Mouse (Mus musculus) erythroblast, adult 5-6 weeks (primary cell): ENCODE measurements around the gene Prm1. TPM values are rescaled to one million over a fixed set of nuclear protein-coding genes. Genes with fewer than 3 reads are reported as not detected.
"Not testable (repeated sequence)": the region's sequence is repeated elsewhere in the genome, so short reads cannot be mapped to it uniquely, and the experiment has no call there.

Experiments used
- ATAC-seq: replicated peaks from 2 replicates; pipeline ENCODE4 v1.8.0; 2016; ENCODE audit warnings: moderate number of reproducible peaks, mild to moderate bottlenecking, moderate TSS enrichment, inconsistent platforms; ENCODE audit not compliant: poor library complexity, low FRiP score, severe bottlenecking
- total RNA-seq, 2 experiments: library from RNA; stranded (forward) in 1 of 2; stranded (reverse) in 1 of 2; fragments of 150-400 nt in 1 of 2; fragments of 200-764, 138-1000 nt in 1 of 2; gene quantifications; 2 replicates each; pipeline versions ENCODE4 v1.2.3 to v1.2.4; 2015 to 2017; ENCODE audit warnings: low replicate concordance in 2 of 2

Prm1 gene
- total RNA-seq, 2 experiments from 2014 or later, result not detected

DNA sequence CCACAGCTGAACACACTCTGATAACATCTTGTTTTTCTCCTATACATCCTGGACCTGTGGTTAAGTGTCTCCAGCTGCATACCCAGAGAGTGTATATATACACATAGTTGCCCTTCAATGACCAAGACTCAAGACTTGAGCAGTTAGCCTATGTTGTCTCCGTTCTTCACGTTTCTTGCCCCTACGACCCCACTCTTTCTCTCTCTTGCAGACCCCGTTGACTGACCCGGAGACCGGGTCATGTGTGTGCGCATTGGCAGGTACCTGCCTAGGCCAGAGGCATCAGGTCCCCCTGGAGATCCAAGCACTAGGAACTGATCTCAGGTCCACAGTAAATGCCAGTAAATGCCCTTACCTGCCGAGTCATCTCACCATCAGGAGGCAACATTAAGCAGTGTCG, 21.6 kb upstream of the Prm1 start:
- no peak for ATAC-seq

DNA sequence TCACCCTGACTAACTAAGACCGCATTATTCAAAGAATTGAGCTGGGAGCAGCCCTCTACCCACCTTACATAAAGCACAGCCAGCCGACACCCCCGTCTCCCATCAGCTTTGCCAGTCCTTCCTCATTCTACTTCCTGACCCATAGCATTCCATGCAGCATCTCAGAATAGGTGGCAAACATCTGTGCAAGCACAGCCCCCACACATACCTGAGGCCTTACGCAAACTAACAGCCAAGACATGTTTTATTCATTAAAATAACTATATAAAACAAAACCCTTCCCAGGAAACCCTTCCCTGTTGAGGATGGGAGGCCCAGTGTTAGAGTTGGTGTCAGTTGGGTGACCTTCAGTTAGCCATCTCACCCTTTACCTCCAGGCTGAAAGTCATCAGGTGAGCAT, 20.2 kb upstream of the Prm1 start:
- ATAC-seq, result no peak

DNA sequence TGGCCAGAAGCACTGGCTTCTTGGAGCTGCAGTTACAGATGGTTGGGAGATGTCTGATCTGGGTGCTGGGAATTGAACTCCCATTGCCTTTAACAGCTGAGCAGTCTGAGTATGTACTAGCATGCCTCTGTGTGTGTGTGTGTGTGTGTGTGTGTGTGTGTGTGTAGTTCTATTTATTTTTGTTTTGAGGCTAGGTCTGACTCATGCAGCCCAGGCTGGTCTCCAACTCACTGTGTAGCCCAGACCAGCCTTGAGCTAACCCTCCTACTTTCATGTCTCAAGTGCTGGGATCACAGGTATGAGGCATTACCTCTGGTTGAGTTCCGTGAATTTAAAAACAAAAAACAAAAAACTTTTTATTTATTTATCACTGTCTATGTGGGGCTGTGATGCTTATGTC, 18.9 kb upstream of the Prm1 start:
- ATAC-seq, result no peak

DNA sequence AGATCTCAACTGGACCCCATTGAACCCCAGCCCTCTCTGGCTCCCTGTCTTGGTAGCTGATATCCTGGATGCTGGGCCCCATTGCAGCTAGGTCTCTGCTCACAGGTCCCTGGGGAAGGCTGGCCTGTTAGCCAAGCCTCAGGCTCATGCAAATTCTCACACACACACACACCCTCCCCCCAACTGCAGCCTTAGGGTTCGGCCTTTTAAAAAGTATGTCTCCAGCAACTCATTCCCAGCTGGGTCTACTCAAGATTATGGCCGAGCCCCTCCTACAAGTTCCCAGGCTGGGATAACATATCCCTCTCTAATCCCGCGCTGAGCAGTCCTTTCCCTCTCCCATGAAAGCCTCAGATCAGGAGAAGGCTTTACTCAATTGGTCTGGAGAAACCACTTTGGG, 15.7 kb upstream of the Prm1 start:
- no peak for ATAC-seq

DNA sequence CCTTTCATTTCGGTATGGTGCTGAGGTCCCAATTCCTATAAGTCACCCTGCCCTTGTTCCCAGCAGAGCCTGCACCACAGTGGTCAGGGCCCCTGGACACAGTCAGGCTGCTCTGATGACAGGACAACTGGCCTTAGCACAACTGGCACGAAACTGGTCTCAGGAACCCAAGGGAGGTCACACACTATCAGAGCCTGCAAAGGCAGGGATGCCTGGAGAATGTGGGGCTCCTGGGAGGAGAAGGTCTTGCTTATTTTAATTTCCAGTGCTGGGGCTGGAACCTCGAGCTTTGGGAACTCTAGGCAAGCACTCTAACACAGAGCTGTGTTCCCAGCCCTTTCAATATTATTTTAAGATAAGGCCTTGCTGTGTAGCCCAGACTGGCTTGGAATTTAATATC, 14.3 kb upstream of the Prm1 start:
- ATAC-seq, result no peak

DNA sequence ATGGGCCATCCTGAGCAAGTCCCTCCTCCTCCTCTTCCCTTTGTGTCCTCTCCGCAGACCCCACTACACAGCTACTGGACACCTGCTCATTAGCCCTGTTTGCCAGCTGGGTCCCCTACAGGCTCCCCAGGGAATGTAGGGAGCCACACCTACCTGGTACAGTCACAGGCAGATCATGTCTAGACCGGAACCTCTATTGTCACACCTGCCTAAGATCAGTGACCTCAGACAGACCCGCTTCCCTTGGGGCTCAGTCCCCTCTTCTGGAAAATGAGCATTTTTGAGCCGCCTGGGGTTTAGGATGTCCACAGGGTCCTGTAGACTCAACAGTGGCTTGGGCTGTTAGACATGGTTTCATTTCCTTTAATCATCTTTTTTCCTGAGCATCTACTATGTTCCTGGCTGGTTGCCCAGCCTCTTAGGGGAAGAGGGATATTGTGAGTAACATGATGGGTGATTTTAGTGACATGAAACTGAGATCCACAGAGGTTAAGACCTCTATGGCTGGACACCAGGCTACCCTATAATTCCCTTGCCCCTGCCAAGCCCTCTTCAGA, 13.0 kb upstream of the Prm1 start:
- ATAC-seq, result no peak

DNA sequence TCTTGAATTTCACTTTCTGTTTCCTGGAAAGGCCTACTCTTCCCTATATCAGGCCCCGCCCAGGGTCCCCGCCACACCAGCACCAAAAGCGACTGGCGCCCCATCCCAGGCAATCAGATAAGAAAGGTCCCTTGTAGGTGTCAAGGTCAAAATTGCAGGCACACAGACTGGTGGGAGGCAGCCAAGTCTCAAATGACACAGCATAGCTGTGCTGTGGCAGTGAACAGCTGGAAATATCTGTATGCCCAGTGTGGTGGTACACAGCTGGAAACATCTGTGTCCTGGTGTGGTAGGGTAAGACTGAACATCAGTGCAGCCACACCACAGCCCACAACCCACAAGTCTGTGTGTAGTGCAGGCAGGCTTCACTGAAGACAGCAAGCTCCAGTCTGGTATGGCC, 9.2 kb upstream of the Prm1 start:
- ATAC-seq, result no peak

DNA sequence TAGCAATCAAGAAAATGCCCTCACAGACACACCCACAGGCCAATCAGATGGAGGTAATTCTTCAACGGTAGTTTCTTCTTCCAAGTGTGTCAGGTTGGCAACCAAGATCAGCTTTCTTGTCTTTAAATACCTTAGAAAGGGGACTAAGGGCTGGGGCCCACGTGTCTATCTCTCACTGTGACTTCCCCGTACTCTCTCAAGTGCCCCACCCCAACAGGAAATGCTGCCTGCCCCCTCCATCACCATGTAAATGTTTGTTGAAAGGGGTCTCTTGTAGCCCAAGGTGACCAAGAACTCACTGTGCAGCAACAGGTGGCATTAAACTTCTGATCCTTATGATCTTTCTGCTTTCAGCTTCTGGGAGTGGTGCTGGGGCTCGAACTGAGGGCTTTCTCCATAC, 8.1 kb upstream of the Prm1 start:
- no peak for ATAC-seq

DNA sequence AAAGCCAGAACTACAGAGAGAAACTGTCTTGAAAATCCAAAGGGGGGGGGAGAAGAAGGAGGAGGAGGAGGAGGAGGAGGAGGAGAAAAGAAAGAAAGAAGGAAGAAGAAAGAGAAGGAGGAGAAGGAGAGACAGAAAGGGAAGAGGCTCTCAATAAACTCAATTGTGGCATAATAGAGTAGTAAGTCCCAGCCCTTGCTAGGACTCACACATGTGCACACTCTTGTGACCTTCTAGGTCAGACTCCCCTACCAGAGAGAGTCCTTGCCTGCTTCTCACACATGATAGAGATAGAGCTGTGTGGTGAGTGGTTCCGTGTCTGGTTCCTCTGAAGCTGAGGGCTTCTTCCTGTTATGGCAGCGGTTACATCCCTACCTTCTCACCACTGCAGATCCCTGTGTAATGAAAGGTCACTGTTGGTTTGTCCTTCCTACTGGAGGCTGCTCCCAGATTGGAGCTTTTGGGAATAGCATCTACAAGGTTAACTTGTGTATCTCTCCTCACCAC, 7.3 kb upstream of the Prm1 start, which contains the start of gene Gm11172:
Gm11172 (plus strand) TSS at position 51 of the 507 bp plus-strand sequence.
- ATAC-seq, result no peak

DNA sequence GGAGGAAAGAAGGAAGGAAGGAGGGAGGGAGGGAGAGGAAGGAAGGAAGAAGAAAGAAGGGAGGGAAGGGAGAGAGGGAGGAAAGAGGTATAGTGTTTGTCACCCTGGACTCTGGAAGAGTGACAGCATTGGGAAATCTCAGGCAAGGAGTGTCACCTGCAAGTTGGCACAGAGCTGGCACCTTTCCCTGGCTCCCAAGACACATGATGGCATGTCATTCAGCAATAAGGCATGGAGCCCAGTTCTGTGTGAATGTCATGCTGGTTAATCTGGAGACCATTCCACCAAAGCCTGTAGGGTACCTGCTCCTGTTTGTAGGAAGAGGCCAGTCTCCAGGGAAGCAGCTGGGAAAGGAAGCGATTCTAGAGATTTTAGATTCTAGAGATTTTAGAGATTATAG, 4.7 kb upstream of the Prm1 start:
- no peak for ATAC-seq

DNA sequence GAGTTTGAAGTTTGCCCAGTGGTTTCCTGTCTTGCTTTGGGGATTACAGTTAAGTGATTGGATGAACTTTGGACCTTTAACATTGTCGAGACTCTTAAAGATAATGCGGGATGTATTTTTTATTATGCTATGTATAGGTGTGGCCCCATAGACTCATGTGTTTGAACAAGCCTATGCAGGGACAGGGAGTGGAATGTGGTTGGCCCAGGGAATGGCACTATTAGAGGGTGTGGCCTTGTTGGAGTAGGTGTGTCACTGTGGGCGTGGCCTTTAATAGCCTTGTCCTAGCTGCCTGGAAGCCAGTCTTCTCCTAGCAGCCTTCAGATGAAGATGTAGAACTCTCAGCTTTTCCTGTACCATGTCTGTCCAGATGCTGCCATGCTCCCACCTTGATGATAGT, 3.2 kb downstream of the Prm1 start:
- not testable (repeated sequence) for ATAC-seq

DNA sequence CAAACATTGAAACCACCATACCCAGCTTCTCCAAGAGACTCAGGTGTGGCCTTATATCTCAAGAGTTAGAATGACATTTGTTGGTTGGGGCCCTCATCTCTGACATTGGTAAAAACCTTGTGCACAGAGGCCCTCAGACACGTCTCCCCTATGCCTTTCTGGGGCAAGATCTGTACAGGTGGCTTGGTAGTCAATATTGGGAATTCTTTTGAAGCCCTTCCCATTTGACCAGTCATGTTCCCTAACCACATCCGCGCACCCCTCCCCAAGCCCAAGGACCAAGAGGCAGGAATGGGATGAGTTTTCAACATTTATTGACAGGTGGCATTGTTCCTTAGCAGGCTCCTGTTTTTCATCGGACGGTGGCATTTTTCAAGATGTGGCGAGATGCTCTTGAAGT, 9.6 kb downstream of the Prm1 start, which contains the start of gene Prm2:
Prm2 (minus strand) TSS at position 101 of the 400 bp plus-strand sequence.
- ATAC-seq, result no peak

DNA sequence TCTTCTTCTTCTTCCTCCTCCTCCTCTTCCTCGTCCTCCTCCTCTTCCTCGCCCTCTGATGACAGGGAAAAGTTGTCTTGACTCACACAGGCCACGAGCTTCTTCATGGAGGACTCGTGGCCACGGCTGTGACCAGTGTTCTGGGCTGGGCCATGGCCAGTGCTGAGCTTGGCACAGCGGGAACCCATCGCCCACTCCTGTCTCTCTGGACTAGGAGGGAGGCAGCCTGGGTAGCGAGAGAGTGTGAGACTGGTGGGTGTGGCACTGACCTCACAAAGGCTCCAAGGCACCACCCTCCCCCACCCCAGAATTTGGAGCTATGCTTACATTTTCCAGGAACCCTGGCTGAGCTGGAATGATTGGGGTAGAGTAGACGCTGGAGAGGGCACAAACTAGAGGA, 14.9 kb downstream of the Prm1 start, which contains the start of gene Prm3:
Prm3 (minus strand) TSS at position 213 of the 400 bp plus-strand sequence.
- no peak for ATAC-seq

DNA sequence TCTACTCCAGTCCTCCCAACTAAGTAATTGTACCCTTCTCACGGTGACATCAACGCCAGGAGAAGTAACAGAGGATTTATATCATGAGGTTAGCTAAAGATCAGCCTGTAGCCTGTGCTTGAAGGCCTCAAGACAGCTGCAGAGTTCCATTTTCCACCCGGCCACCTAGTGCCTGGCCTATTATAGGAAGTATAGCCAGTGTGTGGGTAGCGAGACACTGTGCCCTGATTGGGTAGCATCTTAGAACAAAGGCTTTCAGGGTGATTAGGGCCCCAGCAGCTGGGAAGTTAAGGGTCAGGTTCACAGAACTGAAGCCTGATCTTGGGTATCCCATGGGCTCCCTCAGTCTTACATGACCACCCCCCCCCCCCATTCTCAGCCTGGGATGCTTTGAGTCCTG, 16.8 kb downstream of the Prm1 start:
- ATAC-seq, result no peak

DNA sequence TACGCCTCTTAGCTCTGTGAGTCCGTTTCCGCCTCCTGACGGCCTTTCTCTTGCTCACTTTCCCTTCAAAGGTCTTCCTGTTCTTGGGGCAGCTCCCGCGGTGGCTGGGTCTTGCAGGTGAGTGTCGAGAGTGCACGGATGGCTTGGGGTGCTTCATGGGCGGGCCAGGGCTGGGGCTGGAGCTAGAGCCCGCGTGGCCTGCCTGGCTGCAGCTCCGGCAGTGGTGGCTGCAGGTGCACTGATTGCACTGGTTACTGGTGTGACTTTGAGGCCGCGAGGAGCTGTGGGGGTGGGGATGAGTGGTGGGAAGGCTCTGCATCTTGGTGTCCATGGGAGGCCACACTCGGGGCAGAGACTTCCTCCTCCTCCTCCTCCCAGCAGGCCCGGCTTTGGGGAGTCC, 17.4 kb downstream of the Prm1 start, which contains the start of gene Tnp2:
Tnp2 (minus strand) TSS at position 390 of the 400 bp plus-strand sequence.
- no peak for ATAC-seq

DNA sequence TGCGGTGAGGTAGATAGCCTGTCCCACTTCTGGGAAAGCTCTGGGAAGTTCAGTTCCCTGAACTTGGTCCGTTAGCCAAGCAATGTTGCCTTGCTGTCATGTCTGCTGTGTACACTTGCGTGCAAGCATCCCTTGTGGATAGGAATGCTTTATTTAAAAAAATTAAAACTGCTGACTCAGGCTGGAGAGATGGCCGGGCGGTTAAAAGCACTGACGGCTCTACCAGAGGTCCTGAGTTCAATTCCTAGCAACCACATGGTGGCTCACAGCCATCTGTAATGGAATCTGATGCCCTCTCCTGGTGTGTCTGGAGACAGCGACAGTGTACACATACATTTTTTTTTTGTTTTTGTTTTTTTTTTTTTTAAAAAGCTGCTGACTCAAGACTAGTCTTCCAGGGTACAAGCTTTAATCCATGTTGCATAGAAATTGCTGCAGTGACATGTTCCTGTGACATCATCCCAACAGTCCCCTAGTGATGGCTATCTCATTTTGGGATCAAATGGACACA, 18.0 kb downstream of the Prm1 start:
- no peak for ATAC-seq

DNA sequence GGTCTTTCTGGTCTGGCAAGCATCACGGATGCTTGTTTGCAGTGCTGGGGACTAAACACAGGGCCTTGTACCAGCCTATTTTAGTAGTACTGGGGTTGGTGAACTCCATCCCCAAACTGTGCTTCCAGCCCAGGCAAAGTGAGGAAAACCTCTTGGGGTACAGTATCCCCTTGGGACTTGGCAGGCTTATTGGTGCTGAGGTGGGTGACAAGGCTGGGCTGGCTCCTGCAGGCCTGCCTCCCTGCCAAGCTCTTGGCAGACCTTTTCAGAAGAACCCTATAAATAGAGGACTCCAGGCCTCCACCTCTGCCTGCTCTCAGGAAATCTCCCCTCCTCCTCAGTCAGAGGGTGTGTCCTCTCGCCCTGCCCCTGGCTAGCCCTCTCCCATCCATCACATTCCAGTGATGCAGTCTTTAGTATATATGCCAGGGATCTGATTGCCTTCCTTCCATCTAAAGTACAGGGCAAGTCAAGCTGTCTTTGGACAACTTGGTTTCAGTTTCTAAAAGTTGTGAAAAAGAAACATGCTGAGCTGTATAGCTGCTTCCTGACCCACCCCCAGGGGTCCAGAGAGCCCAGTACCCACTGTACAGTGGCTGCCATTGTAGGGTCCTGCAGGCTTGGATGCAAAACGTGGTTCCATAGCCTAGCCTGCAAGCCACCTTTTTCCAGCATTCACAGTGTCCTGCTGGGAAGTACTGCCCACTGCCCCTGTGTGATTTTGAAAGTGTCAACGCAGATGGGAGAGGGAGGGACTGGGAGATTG, 18.7 kb downstream of the Prm1 start:
- ATAC-seq, result no peak

DNA sequence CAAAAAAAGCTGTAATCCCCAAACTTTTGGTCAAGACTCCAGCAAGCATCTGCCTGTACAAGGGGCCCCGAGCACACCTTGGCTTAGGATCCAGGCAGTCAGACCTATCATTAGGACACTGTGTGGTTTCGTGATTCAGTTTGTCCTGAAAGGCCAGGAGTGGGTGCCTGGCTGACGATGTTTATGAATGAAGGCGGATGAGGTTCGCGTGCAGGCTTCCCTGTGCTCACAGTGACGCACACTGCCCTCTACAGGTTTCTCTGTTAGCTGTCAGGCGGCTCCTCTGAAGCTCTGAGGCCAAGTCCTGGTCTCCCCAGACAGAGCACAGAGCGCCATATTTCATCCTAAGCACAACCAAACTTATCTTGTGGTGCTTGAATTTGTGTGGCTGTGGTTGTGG, 19.4 kb downstream of the Prm1 start:
- ATAC-seq, result peak; percentile 77

DNA sequence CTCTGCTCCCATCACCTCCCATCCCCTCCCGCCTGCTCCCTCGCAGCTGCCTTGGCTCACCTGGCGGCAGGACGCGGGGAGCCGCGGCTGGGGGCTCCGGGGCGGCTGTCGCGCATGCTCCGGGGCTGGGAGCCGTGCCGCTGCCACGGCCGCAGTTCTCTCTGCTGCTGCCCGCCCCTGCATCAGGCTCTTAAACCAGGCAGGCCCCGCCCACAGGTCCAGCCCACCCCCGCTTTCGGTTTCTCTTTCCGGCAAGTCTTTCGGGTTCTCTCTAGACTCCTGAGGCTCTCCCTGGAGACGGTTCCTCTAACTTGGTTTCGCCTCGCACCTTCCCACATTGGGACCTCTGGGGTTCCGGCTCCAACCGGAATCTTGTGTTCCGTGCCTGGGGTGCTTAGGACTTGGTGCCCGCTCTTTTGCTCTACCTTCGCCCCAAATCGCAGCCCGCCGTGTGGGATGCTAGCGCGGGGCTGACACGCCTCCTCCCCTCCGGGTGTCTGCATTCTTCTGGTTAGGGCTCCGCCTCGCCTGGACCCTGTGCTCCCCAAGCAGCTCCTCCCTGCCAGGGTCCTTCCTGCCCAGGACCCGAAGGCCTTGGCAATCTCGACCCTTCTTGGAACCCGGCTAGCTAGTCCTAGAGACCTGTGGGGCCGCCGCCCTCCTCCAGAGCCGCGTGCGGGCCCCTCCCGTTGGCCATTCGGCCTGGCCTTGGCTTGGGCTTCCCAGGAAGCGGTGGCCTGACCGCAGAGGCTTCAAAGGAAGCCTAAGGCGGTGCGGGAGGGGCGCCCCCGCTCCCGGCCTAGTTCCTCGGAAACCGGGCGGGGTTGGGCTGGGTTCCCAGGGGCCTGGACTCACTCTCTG, 20.0 kb downstream of the Prm1 start, which contains the start of gene Socs1:
Socs1 (minus strand) TSS at position 166 of the 861 bp plus-strand sequence.
- ATAC-seq, result peak; percentile 77

DNA sequence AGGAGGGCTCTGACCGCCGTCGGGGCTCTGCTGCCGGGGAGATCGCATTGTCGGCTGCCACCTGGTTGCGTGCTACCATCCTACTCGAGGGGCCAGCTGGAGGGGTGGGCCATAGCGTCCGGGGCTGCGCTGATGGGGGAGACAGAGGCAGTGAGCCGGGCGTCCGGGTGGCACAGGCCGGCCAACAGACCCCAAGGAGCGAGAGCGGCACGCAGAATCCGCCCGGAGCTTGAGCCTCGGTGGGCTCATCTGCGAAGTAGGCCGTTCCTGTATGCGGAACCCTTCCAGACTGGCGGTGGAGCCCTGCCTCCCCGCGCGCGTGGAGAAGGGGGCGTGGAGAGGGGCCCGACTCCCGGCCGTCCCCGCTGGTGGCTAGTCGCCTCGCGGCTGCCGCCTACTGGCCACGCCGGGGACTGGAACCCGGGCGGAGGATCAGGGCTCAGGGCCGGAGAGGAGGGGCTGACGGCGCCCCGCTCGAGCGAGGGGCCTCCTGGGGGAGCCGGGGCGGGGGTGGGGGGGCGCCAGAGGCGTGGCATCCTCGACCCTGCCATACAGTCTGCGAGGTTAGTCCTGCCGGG, 20.8 kb downstream of the Prm1 start:
- peak; percentile 58 for ATAC-seq
